Mouse (Mus musculus) thymus, postnatal 10 days (tissue): ENCODE measurements around the gene Vmn1r29.
"Not testable (repeated sequence)": the region's sequence is repeated elsewhere in the genome, so short reads cannot be mapped to it uniquely, and the experiment has no call there.

Source experiments
- DNase-seq, 2 experiments: peaks; one replicate each; pipeline ENCODE4 v3.0.0; 2021; ENCODE audit warnings: low spot score in 2 of 2

Gene Vmn1r29

DNA sequence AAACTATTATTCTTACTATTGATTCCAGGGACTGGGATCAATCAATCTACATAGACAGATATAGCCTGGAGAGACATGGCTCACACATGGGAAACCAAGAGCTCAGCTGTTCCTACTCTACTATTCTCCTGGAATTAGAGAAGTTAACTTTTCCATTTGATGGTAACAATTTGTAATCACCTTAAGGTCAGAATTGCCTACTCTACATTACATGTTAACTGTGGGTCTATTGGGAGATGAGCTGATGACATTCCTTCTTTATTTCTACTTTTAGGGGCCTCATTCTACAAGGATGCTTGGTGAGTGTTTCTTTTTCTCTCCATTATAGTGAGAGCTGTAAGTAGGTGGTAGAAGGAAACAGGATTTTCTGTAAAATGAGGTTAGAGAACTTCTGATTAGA lies at the start of gene Vmn1r29:
Vmn1r29 (plus strand) TSS at position 301 of the 400 bp plus-strand sequence.
- DNase-seq = no peak

DNA sequence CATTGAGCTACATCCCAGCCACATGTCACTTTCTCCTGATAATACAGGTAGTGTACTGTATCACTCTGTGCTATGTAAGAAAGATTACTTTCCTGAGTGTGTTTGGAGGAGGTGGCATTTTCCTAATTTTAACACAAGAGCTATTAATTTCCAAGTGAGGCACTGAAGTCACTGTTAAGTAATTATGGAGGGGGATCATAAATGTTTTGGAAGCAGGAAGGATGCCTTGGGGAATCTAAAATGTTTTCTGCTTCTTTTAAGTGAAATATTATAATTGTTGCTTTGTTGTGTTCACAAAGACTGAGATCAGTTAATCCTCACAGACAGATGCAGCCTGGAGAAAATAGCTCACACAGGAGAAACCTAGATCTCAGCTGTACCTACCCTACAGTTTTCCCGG lies 39.6 kb upstream of the Vmn1r29 start, which contains the start of gene Vmn1r28:
Vmn1r28 (plus strand) TSS at position 301 of the 400 bp plus-strand sequence.
- no peak for DNase-seq

DNA sequence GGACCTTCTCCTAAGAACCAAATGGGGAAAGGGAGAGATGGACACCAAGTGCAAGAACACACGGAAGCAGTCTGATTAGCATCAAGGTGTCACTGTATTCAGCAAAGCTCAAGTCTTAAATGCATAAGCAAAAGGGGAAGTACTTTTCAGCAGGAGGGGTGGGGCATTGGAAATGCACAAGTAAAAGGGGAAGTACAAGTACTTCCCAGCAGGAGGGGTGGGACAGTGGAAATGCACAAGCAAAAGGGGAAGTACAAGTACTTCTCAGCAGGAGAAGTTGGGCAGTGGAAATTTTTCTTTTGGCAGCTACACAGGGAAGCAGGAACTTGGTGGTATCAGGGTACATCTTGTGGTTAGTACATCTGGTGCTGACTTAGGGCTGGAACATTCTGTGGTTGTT lies 21.7 kb upstream of the Vmn1r29 start:
- DNase-seq = not testable (repeated sequence)

DNA sequence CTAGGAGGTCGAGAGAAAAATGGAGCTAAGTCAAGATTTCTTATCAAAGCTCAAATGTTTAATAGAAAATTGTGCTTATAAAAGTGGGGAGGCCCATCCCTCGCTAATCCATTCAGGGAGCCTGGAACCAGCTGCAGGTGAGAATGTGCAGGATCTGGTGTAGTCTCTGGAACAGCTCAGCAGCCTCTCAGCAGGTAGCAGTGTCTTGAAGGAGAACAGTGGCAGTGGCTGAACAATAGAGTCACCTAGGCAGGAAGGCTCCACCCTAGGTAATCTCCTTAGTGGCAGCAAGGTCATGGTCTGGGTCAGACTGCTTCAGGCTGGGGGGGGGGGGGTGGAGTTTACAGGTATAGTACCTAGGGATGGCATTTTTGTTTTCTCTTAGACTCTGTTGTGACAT lies 9.1 kb upstream of the Vmn1r29 start:
- no peak for DNase-seq

DNA sequence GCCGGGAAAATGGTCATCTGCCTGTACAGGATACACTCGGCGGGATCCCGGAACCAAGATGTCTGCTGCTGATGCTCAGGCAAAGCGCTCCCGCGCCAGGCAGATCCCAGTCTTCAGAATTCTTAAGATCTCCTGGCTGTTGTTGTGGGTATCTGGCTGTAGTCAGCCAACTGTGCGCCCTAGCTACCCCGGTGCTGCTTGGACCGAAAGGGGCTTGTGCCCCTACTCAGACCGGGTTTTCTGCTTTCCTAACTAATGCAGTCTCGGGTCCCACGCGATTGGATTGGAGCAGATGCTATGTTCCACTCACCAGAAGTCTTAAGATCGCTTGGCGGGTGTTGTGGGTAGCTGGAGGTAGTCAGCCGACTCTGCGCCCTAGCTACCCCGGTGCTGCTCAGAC lies 2.8 kb upstream of the Vmn1r29 start:
- DNase-seq = not testable (repeated sequence)

DNA sequence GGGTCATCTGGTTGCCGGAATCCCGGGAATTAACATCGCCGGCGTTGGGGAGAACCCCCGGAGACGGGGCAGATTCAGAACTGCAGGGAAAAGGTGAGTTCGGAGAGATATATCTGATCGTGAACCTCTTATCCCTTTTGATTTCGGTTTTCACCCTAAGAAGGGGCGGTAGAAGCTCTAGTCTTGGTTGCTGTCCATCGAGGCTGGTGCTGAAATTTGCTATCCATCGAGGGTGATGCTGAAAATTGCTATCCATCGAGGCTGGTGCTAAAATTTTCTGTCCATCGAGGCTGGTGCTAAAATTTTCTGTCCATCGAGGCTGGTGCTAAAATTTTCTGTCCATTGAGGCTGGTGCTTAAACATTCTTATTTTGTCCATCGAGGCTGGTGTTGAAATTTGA lies 29.3 kb downstream of the Vmn1r29 start:
- DNase-seq = not testable (repeated sequence)
